Mouse (Mus musculus): Measurements from ENCODE around the gene Mapk12. TPM values are rescaled to one million over a fixed set of nuclear protein-coding genes. Genes with fewer than 3 reads are reported as not detected.

Gene Mapk12
- total and polyA plus RNA-seq, 2 experiments from 2014 or later, result 1.5 to 3.2 TPM

DNA sequence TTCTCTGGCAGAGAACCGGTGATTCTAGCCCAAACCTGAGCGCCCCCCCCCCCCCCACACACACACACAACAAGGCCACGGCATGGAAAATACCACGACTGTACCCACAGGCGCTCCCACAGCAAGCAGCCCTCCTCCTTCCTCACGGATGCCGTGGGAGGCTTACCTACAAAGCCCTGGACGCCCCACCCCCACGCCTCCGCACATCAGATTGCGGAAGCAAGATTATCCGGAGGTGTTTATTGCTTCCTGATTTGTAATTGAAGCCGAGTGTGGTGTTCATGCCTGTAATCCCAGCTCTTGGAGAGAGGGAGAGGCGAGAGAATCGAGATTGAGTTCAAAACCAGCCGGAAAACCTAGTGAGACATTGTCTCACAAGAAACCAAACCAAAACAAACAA, 6.5 kb upstream of the Mapk12 start:
- Histone ChIP-seq H3K27me3 (ENCODE audit: insufficient read depth, low read length) (no peaks in the 10 kb centered on the region), H3K4me1 (ENCODE audit: insufficient read depth, low read length) (peaks cover 25% of the 10 kb centered on the region), H3K4me2 (ENCODE audit: low read depth, low read length, poor library complexity, severe bottlenecking) (peak overlapping the region; percentile 93), H3K36me3 (ENCODE audit: insufficient read depth, low read length) (no peaks in the 10 kb centered on the region), H3K9ac (replicated peaks; ENCODE audit: low read length, poor library complexity, severe bottlenecking) (peak overlapping the region; percentile 60), H3K27ac (ENCODE audit: low read depth, low read length) (peak overlapping the region; percentile 55), H3K9me3 (ENCODE audit: low read length) (no peaks in the 10 kb centered on the region), H3K4me3 (ENCODE audit: low read depth, low read length) (peak overlapping the region; percentile 70)
- DNase-seq (ENCODE audit: low spot score) (peak; percentile 33), ATAC-seq (ENCODE audit: low FRiP score) (0 out of 2 replicates have a peak, but pooled peaks have one; percentile 20)
- no peak for TF ChIP-seq CTCF (IDR thresholded peaks at IDR 0.05)
- 6% methylated on average over 15 of the region's 16 CpGs for WGBS

DNA sequence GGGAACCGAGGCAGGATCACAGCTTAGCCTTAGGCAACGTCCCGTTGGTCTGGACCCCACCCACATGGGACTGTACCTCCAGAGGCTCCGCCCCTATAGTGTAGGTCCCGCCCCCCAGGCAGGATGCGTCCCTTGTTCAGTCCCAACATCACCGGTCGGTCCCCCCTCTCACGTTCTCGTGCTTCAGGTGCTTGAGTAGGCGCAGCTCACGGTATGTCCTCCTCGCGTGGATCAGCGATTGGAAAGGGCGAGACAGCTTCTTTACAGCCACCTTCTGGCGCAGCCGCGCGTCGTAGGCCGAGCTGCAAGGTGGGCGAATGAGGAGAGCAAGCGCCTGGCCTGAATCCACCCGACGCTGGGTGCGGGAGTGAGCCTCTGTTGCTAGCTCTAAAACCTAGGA, 6.0 kb upstream of the Mapk12 start:
- Histone ChIP-seq H3K4me1 (ENCODE audit: insufficient read depth, low read length) (peaks cover 25% of the 10 kb centered on the region), H3K36me3 (ENCODE audit: insufficient read depth, low read length) (no peaks in the 10 kb centered on the region), H3K9me3 (ENCODE audit: low read length) (no peaks in the 10 kb centered on the region), H3K4me3 (ENCODE audit: low read depth, low read length) (peak overlapping the region; percentile 70), H3K27me3 (ENCODE audit: insufficient read depth, low read length) (no peaks in the 10 kb centered on the region), H3K4me2 (ENCODE audit: low read depth, low read length, poor library complexity, severe bottlenecking) (peak overlapping the region; percentile 93), H3K9ac (replicated peaks; ENCODE audit: low read length, poor library complexity, severe bottlenecking) (peak overlapping the region; percentile 60), H3K27ac (ENCODE audit: low read depth, low read length) (peak overlapping the region; percentile 55)
- WGBS, result under 1% methylated on average over 26 of the region's 27 CpGs
- ATAC-seq (ENCODE audit: low FRiP score) (peak; percentile 33; the same call in 1 of the 2 replicates), DNase-seq (ENCODE audit: low spot score) (peak; percentile 46)
- TF ChIP-seq CTCF (IDR thresholded peaks at IDR 0.05), result peak; percentile 20

DNA sequence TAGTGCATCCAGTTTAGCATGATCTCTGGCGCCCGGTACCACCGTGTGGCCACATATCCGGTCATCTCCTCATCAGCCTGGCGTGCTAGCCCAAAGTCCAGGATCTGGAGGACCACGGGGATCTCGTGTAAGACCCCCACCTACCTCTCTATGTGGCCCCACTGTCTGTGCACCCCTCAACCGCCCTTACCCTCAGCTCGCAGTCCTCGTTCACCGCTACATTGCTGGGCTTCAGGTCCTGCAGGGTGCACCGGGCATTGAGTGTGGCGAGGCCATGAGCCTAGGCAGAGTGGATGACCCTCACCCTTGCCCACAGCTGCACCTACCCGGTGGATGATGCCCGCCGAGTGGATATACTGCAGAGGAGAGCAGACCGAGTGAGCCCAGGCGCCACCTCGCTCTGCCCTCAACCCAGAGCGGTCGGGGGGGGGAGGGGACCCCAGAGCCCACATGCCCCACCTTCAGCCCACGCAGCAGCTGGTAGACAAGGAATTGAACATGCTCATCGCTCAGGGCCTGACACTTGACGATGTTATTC, 5.4 kb upstream of the Mapk12 start:
- Histone ChIP-seq H3K36me3 (ENCODE audit: insufficient read depth, low read length) (no peaks in the 10 kb centered on the region), H3K9me3 (ENCODE audit: low read length) (no peaks in the 10 kb centered on the region), H3K27ac (ENCODE audit: low read depth, low read length) (no peak overlapping the region), H3K4me2 (ENCODE audit: low read depth, low read length, poor library complexity, severe bottlenecking) (peak overlapping the region; percentile 93), H3K9ac (replicated peaks; ENCODE audit: low read length, poor library complexity, severe bottlenecking) (peak overlapping the region; percentile 60; the same call in 1 of the 2 replicates), H3K4me3 (ENCODE audit: low read depth, low read length) (peak overlapping the region; percentile 70; the same call in 1 of the 2 replicates), H3K4me1 (ENCODE audit: insufficient read depth, low read length) (peaks cover 25% of the 10 kb centered on the region), H3K27me3 (ENCODE audit: insufficient read depth, low read length) (no peaks in the 10 kb centered on the region)
- WGBS, result 82% methylated on average over 24 of the region's 24 CpGs
- TF ChIP-seq CTCF (IDR thresholded peaks at IDR 0.05), result no peak
- ATAC-seq (ENCODE audit: low FRiP score) (peak; percentile 4; the same call in 1 of the 2 replicates), DNase-seq (ENCODE audit: low spot score) (no peak)

DNA sequence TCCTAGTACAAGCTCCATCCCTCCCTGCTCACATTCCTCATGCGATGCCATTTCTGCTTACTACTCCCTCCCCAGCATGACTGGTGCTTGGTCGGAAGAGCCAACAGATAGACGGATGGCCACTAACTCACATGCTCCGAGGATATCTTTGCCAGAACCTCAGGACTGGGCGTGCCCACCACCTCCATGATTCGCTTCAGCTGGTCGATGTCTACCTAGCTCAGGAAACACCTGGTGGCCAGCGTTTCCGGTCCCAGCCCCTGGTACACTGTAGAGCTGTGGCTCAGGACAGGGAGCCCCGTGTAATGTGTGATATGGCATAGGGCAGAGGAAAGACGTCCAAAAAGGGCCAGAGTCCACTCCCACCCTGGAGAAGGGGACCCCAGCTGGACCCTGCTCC, 4.5 kb upstream of the Mapk12 start:
- H3K4me3 ChIP-seq (ENCODE audit: low read depth, low read length), result no peak overlapping the region
- 91% methylated on average over 11 of the region's 11 CpGs for WGBS
- no peak for ATAC-seq (ENCODE audit: low FRiP score)

DNA sequence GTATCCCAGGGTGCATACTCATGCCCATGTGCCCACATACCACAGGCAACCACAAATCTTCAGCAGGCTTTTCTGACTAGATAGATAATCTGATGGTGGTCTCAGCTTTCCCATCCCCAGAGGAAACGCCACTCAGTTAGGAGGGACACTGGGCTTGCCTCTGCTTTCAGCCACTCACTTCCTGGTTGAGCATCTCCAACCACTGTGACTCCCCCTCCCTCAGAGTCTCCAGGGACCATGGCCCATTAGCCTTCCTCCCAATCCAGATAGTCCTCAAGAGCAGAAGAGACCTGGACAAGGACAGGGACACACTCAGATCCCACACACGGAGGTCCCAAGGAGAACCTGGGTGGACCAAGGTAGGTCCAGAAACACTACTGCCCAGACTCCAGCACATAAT, 2.6 kb upstream of the Mapk12 start:
- 89% methylated on average over 2 of the region's 2 CpGs for WGBS
- ATAC-seq (ENCODE audit: low FRiP score), result no peak
- no peak overlapping the region for H3K27ac ChIP-seq (ENCODE audit: low read depth, low read length)

More for the DNA sequence above, 4.5 kb upstream of the Mapk12 start:
- Histone ChIP-seq H3K9me3 (ENCODE audit: low read length) (no peaks in the 10 kb centered on the region), H3K9ac (replicated peaks; ENCODE audit: low read length, poor library complexity, severe bottlenecking) (no peak overlapping the region), H3K27ac (ENCODE audit: low read depth, low read length) (no peak overlapping the region), H3K27me3 (ENCODE audit: insufficient read depth, low read length) (no peaks in the 10 kb centered on the region), H3K4me1 (ENCODE audit: insufficient read depth, low read length) (peaks cover 27% of the 10 kb centered on the region), H3K36me3 (ENCODE audit: insufficient read depth, low read length) (no peaks in the 10 kb centered on the region), H3K4me2 (ENCODE audit: low read depth, low read length, poor library complexity, severe bottlenecking) (no peak overlapping the region)
- DNase-seq (ENCODE audit: low spot score), result no peak
- no peak for TF ChIP-seq CTCF (IDR thresholded peaks at IDR 0.05)

GRCm38 (mm10) chr15:89141905-89142304, 1.4 kb upstream of the Mapk12 start:
- Histone ChIP-seq H3K4me3 (ENCODE audit: low read depth, low read length) (no peak overlapping the region), H3K27me3 (ENCODE audit: insufficient read depth, low read length) (peaks cover 5% of the 10 kb centered on the region; the same call in 1 of the 2 replicates), H3K4me2 (ENCODE audit: low read depth, low read length, poor library complexity, severe bottlenecking) (no peak overlapping the region), H3K9me3 (ENCODE audit: low read length) (no peaks in the 10 kb centered on the region), H3K4me1 (ENCODE audit: insufficient read depth, low read length) (peaks cover 14% of the 10 kb centered on the region; the same call in 1 of the 2 replicates), H3K27ac (ENCODE audit: low read depth, low read length) (no peak overlapping the region), H3K36me3 (ENCODE audit: insufficient read depth, low read length) (no peaks in the 10 kb centered on the region), H3K9ac (replicated peaks; ENCODE audit: low read length, poor library complexity, severe bottlenecking) (no peak overlapping the region)
- no peak for DNase-seq (ENCODE audit: low spot score)
- no peak for ATAC-seq (ENCODE audit: low FRiP score)
- no peak for TF ChIP-seq CTCF (IDR thresholded peaks at IDR 0.05)
- 72% methylated on average over 4 of the region's 4 CpGs for WGBS

More for the DNA sequence above, 2.6 kb upstream of the Mapk12 start:
- Histone ChIP-seq H3K4me3 (ENCODE audit: low read depth, low read length) (no peak overlapping the region), H3K4me2 (ENCODE audit: low read depth, low read length, poor library complexity, severe bottlenecking) (no peak overlapping the region), H3K36me3 (ENCODE audit: insufficient read depth, low read length) (no peaks in the 10 kb centered on the region), H3K9ac (replicated peaks; ENCODE audit: low read length, poor library complexity, severe bottlenecking) (no peak overlapping the region), H3K9me3 (ENCODE audit: low read length) (no peaks in the 10 kb centered on the region), H3K27me3 (ENCODE audit: insufficient read depth, low read length) (peaks cover 5% of the 10 kb centered on the region; the same call in 1 of the 2 replicates), H3K4me1 (ENCODE audit: insufficient read depth, low read length) (peaks cover 22% of the 10 kb centered on the region)
- TF ChIP-seq CTCF (IDR thresholded peaks at IDR 0.05), result no peak
- no peak for DNase-seq (ENCODE audit: low spot score)
